Mouse (Mus musculus) G1E (cell line): Measurements from ENCODE around the gene Pdha1.

Experiments used
- CTCF ChIP-seq: IDR thresholded peaks from 2 replicates; pipeline ENCODE4 v1.5.1; 2012; ENCODE audit warnings: low read depth, low read length, inconsistent platforms, mixed read lengths
- GATA1 ChIP-seq: IDR thresholded peaks from 2 replicates; pipeline ENCODE4 v1.6.1; 2012; ENCODE audit warnings: borderline replicate concordance, low read length, inconsistent platforms, mixed read lengths
- POLR2AphosphoS5 ChIP-seq: IDR thresholded peaks from 2 replicates; pipeline ENCODE4 v1.6.1; 2012; ENCODE audit warnings: low read depth, low read length, inconsistent platforms; ENCODE audit not compliant: insufficient replicate concordance

GRCm38 (mm10) chrX:160148859-160149258 lies 10.6 kb upstream of the Pdha1 start:
- TF ChIP-seq CTCF: no peak
- TF ChIP-seq POLR2AphosphoS5: no peak
- no peak for TF ChIP-seq GATA1
